Mouse (Mus musculus): ENCODE measurements around the gene Apex2.

DNA sequence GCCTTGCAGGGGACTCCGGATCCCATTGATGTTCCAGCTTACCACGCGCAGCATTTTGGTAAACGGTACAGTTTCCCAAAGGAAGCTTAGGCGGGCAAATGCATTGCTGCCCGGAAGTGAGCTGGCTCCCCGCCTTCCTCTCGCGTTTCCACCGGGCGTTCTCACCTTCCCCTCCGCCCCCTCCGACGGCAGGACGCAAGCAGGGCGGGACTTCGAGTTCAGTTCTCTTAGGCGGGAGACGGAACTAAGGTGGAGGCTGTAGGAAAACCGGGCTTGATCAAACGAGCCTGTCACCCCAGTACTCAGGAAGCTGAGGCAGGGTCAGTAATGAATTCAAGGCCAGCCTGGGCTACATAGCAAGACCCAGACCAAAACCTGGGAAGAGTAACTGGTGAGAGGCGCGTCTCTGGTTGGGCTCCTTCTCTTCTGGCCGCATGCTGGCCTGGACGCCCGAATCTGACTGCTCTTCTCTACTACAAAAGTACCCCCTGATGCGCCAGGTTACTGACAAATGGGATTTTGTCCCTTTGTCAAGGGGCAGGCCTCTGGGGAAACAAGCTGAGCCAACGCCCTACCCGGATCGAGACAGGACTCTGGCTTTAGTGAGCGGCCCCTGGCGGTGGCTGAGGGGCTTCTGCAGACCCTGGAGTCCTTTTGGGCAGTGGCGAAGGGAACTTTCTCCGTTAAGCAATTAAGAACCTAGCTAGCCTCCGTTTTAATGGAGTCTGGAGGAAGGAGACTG is 1.5 kb downstream of the Apex2 start, which contains the start of gene Pfkfb1:
- peak; percentile 54 for TF ChIP-seq POLR2A (IDR thresholded peaks at IDR 0.05; ENCODE audit: extremely low read depth, insufficient read depth, low read length)
- no peak for TF ChIP-seq CTCF (IDR thresholded peaks at IDR 0.05; ENCODE audit: extremely low read depth, insufficient read depth, low read length)

All from cortical plate, adult 2 months (tissue).